Mouse (Mus musculus) adrenal gland, adult 8-10 months (tissue): Measurements from ENCODE around the gene Efnb3. TPM values are rescaled to one million over a fixed set of nuclear protein-coding genes. Genes with fewer than 3 reads are reported as not detected.

ENCODE experiments used
- DNase-seq: peaks from one replicate; pipeline ENCODE4 v3.0.0; 2022
- total RNA-seq, 4 experiments: library from RNA; stranded (reverse); gene quantifications; 2 replicates each; pipeline ENCODE4 v1.2.4; 2022

The Efnb3 gene
- under 1 TPM; 0.77 to 0.86 (median 0.81) TPM for total RNA-seq

DNA sequence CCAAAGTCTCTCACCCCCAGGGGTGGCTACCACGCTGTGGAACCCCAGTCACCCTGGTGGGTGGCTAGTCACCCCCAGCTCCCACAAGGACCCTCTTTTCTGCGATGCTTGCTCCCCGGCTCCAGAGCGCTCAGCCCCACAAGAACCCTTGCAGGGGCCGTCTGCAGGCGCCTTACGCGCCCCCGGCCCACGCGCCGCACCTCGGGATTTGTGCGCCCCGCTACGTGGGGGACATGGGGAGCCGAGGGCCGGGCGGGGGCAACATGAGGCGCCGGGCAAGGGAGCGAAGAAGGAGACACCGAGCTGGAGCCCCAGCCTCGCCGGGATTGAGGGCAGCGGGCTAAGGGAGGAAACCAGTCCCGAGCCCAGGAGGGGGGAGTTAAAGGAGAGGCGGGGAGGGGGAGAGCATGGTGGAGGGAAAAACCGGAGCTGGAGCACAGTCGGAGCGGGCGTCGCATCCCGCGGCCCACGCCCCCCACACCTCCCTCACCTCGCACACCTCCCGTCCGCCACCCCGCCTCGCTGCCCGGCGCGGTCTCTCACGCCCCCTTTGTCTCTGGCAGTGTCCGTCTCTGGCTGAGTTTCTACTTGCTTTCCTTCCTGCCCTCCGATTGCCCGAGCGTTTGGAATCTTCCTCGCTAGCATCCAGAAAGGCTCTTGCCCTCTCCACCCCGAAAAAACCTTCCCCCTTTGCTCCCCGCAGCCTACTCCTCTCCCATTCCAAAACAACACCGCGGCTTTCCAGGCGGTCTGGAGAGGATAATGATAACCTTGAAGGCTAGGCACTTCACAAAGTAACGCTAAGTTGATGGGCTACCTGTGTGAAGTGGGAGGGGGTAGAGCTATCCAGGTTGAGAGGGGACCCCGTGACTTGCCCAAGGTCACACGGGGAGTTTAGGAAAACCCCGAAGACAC lies at the start of gene Efnb3:
Gene Efnb3 (minus strand): TSS at position 355 of the 915 bp plus-strand sequence.
- DNase-seq, result no peak

DNA sequence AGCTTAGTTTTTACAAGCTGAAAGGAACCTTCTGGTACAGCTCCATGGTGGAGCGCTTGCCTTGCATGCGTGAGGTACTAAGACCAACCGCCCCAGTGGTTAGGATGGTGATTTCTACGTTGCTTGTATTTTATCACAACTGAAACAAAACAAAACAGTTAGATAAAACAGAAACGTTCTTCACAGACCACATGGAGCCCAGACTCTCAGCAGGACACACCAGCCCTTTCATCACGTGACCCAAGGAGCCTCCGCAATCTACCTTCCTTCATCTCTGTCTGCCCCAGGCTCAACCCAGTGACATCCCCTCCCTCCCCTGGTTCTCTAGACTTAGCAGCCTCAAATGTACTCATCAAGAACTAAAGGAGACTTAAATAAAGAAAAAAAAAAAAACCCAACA lies 49.4 kb upstream of the Efnb3 start:
- DNase-seq, result no peak

GRCm38 (mm10) chr11:69608525-69608924 lies 48.5 kb upstream of the Efnb3 start:
- DNase-seq, result no peak

- DNase-seq, result no peak
Measured at GRCm38 (mm10) chr11:69606832-69607231, 46.8 kb upstream of the Efnb3 start.

GRCm38 (mm10) chr11:69606491-69606795 lies 46.4 kb upstream of the Efnb3 start:
- no peak for DNase-seq

GRCm38 (mm10) chr11:69605726-69606490 lies 45.9 kb upstream of the Efnb3 start, which contains the start of gene Atp1b2:
Atp1b2 (minus strand) TSS chr11:69605942.
- peak; percentile 56 for DNase-seq

DNA sequence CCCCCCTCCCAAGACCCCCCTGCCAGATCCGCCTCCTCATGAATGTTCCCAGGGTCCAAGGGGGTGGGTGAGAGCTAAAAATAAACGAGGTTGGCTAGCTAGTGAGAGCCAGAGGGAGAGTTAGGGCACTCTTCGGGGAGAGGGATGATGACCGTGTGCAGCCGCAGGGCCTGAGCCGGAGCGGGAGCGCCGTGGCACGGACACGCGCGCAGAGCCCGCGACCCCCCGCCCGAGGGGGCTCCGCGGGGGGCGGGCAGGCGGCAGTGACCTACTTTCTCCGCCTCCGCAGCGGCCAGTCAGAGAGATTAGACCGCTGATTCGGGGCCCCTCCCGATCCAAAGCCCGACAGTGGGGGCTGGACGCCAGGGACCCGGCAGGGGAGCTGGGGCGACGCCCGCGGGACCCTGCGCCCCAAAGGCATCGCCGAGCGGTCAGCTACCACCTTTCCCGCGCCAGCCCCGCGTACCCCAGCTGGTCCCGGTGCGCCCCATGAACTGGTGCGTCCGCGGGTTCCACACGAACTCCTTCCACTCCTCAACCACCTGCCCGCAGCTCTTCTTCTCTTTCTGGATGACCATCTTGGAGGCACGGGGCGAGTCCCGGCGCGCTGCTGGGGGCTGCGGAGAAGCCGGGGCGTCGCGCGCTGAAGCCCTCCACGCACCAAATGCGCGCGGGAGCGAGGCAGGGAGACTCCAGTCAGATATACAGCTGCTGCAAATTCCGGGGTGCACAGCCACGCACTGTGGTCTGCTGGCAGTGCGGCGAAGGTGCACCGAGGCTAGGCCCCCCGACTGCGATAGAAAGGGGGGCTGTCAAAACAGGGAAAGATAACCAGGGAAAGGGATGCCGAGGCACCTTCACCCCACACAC lies 45.0 kb upstream of the Efnb3 start:
- DNase-seq, result no peak

DNA sequence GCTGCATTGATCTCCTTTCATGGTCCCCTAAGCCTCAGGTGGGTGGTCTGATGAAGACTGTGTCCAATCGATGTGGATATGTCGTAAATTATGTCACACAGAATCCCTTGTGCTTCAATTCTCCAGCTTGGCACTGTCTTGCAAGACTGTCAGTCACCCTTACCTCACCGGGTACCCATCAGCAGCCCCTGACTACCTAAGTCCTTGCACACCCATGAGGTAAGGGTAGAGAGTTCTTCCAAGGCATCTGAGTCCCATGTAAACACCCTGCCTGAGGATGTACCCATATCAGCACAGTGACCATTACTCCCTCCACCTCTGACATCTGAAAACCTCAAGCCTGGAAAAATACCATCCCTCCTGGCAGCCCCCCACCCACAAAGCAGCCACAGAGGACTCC lies 44.3 kb upstream of the Efnb3 start:
- no peak for DNase-seq

GRCm38 (mm10) chr11:69603516-69603915 lies 43.5 kb upstream of the Efnb3 start:
- DNase-seq, result no peak

- DNase-seq, result no peak
Measured at GRCm38 (mm10) chr11:69601768-69602167, 41.8 kb upstream of the Efnb3 start.

DNA sequence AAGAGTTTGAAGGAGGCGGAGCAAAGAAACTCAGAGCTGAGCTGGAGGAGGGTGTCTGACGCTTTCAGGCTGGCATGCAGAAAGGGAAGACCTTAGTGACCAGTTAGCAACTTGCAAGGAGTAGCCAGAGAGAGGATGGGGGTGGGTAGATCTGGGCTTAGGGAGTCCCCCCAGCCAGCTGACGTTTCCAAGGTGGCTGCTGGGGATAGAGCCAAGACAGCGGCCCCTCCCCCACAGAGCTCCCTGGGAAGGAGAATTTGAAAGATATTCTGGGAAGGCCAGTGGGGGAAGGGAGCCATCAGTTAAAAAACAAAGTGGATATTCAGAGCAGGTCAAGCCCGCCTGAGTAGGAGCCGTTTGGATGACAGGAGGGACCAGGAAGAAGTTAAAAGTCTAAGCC lies 40.1 kb upstream of the Efnb3 start:
- no peak for DNase-seq

GRCm38 (mm10) chr11:69599436-69599835 lies 39.4 kb upstream of the Efnb3 start:
- DNase-seq, result no peak

GRCm38 (mm10) chr11:69594853-69595252 lies 34.8 kb upstream of the Efnb3 start:
- no peak for DNase-seq

DNA sequence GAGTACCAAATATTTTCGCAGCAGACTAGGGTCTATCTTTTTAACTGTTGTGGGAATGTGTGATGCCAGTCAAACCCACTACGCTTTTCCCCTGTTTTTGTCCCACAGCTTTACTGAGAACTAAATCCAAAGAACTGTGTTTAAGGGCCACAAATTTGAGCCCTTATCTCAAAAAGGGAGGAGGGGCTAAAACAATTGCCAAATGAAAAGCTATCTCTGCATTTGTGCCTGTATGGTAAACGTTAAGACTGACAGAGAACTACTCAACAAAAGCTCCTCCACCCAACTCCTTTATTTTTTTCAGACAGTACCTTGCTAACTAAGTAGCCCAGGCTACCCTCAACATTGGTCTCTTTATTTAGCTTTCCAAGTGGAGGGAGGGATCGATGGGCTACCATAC lies 32.8 kb upstream of the Efnb3 start:
- no peak for DNase-seq

GRCm38 (mm10) chr11:69591899-69592637 lies 32.1 kb upstream of the Efnb3 start:
- DNase-seq, result no peak

- DNase-seq, result no peak
Measured at GRCm38 (mm10) chr11:69591424-69591823, 31.4 kb upstream of the Efnb3 start.

DNA sequence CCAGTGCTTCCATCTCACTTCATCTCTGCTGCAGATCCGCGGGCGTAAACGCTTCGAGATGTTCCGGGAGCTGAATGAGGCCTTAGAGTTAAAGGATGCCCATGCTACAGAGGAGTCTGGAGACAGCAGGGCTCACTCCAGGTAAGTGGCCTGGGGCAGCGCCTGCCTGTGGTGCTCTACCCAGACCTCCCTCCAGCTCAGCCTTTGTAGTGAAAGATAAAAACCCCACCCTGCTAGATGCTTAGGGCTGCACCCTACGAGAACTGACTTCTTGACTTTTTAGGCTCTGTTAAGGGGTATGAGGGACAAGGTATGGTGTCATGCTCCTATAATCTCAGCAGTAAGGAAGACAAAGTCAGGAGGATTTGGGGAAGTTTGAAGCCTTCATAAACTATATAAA lies 30.6 kb upstream of the Efnb3 start:
- DNase-seq, result no peak

DNA sequence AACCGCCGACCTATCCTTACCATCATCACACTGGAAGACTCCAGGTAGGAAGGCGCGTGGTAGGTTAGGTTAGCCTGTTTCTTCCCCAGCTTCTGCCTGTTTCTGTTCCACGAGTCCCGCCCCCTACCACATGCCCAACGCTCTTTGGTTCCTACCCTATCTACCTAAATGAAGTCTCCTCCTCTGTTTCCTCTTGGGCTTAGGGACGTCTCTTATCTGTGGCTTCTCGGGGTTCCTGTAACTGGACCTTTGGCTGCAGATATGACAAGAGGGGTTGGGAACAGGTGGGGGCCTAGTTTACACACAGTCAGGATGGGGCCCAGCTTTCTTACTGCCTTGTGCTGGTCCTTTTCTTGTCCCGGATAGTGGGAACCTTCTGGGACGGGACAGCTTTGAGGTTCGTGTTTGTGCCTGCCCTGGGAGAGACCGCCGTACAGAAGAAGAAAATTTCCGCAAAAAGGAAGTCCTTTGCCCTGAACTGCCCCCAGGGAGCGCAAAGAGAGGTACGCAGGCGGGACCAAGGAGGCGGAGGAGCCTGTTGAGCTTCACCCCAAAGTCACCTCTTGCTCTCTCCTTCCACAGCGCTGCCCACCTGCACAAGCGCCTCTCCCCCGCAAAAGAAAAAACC lies 29.3 kb upstream of the Efnb3 start:
- DNase-seq, result no peak

- DNase-seq, result no peak
Measured at GRCm38 (mm10) chr11:69585718-69586325, 25.8 kb upstream of the Efnb3 start.

- no peak for DNase-seq
Measured at GRCm38 (mm10) chr11:69584937-69585336, 24.9 kb upstream of the Efnb3 start.

DNA sequence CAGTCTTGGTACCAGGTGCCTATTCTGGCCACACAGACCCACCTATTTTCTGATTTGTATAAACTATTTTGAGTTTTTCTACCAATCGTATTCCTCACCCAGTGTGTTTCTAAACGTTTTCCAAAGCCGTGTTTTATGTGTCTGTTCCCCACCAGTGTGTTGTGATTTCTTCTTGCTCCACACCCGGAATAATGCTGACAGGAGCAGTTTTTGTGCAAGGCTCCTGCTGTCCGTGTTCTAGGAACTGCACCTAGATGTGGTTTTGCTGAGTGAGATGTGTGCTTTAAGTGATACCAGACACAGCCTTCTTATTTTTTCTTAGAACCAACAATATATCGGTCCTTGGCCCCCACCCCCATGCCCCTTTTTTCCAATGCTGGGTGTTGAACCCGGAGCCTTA lies 24.0 kb upstream of the Efnb3 start:
- DNase-seq, result no peak
